Mouse (Mus musculus) olfactory bulb, adult 2 months (tissue): Measurements from ENCODE around the gene Chchd6. TPM values are rescaled to one million over a fixed set of nuclear protein-coding genes. Genes with fewer than 3 reads are reported as not detected.

Source experiments
- H3K27ac ChIP-seq: fragments of 200-500 bp; 2 replicates; pipeline ENCODE4 v1.5.1; 2012; ENCODE audit warnings: low read depth, low read length; ENCODE audit not compliant: insufficient read depth
- H3K4me1 ChIP-seq: fragments of 200-500 bp; 2 replicates; pipeline ENCODE4 v1.6.1; 2012; ENCODE audit warnings: low read length; ENCODE audit not compliant: control insufficient read depth, insufficient read depth
- H3K4me3 ChIP-seq: fragments of 200-500 bp; 2 replicates; pipeline ENCODE4 v1.5.1; 2012; ENCODE audit warnings: mild to moderate bottlenecking, low read depth, low read length, moderate library complexity; ENCODE audit not compliant: insufficient read depth
- CTCF ChIP-seq: fragments of 200-500 bp; IDR thresholded peaks from 2 replicates; pipeline ENCODE4 v1.5.1; 2012; ENCODE audit warnings: low read depth, mild to moderate bottlenecking, low read length, moderate library complexity; ENCODE audit not compliant: insufficient read depth
- POLR2A ChIP-seq: fragments of 200-500 bp; IDR thresholded peaks from 2 replicates; pipeline ENCODE4 v1.6.1; 2012; ENCODE audit warnings: mild to moderate bottlenecking, low read depth, low read length, moderate library complexity; ENCODE audit not compliant: insufficient read depth
- WGBS: fragments of 180-500 bp; shearing (Covaris S2); methylation state at CpG from one replicate; pipeline ENCODE4 v1.1.7; 2018; 5-methylcytosine and 5-hydroxymethylcytosine counted together
- polyA plus RNA-seq: library from polyadenylated mRNA; stranded (reverse); fragments of >200 nt; gene quantifications from 2 replicates; pipeline ENCODE4 v1.2.4, GENCODE M21; 2012; ENCODE audit warnings: low replicate concordance; ENCODE audit not compliant: missing spikeins, insufficient read depth, insufficient read length

Chchd6 gene
- polyA plus RNA-seq, 1 experiment, result not detected

- no peak overlapping the region for H3K27ac ChIP-seq
- WGBS, result 98% methylated on average over 2 of the region's 2 CpGs
- H3K4me1 ChIP-seq, result peaks cover 3% of the 10 kb centered on the region
- TF ChIP-seq CTCF (no peak), POLR2A (no peak)
- H3K4me3 ChIP-seq, result no peak overlapping the region
Observed at GRCm38 (mm10) chr6:89454437-89454836, 141.0 kb downstream of the Chchd6 start.

GRCm38 (mm10) chr6:89452976-89453674 is 142.3 kb downstream of the Chchd6 start:
- 31% methylated on average over 7 of the region's 7 CpGs for WGBS
- Histone ChIP-seq H3K27ac (peak overlapping the region; percentile 53; the same call in 1 of the 2 replicates), H3K4me3 (no peak overlapping the region), H3K4me1 (peaks cover 3% of the 10 kb centered on the region)
- TF ChIP-seq POLR2A, result no peak
- TF ChIP-seq CTCF, result no peak

- no peak overlapping the region for H3K27ac ChIP-seq
- TF ChIP-seq CTCF (no peak), POLR2A (no peak)
- H3K4me1 ChIP-seq, result peaks cover 3% of the 10 kb centered on the region
- 83% methylated on average over 6 of the region's 6 CpGs for WGBS
- H3K4me3 ChIP-seq, result no peak overlapping the region
Observed at GRCm38 (mm10) chr6:89452356-89452755, 143.1 kb downstream of the Chchd6 start.

GRCm38 (mm10) chr6:89448736-89449135 is 146.7 kb downstream of the Chchd6 start:
- 66% methylated on average over 3 of the region's 3 CpGs for WGBS
- Histone ChIP-seq H3K27ac (no peak overlapping the region), H3K4me3 (no peak overlapping the region), H3K4me1 (peaks cover 1% of the 10 kb centered on the region)
- TF ChIP-seq POLR2A (no peak), CTCF (no peak)

- TF ChIP-seq CTCF (no peak), POLR2A (no peak)
- H3K27ac ChIP-seq, result no peak overlapping the region
- 69% methylated on average over 4 of the region's 4 CpGs for WGBS
Observed at GRCm38 (mm10) chr6:89440671-89441070, 154.8 kb downstream of the Chchd6 start.

GRCm38 (mm10) chr6:89431920-89432482 is 163.5 kb downstream of the Chchd6 start:
- 92% methylated on average over 2 of the region's 2 CpGs for WGBS
- Histone ChIP-seq H3K4me3 (no peak overlapping the region), H3K27ac (no peak overlapping the region), H3K4me1 (no peaks in the 10 kb centered on the region)
- no peak for TF ChIP-seq CTCF

More at GRCm38 (mm10) chr6:89440671-89441070, 154.8 kb downstream of the Chchd6 start:
- no peak overlapping the region for H3K4me3 ChIP-seq
- H3K4me1 ChIP-seq, result no peaks in the 10 kb centered on the region

GRCm38 (mm10) chr6:89430749-89431148 is 164.7 kb downstream of the Chchd6 start:
- H3K27ac ChIP-seq, result no peak overlapping the region
- H3K4me3 ChIP-seq, result no peak overlapping the region
- no peaks in the 10 kb centered on the region for H3K4me1 ChIP-seq
- TF ChIP-seq POLR2A (no peak), CTCF (no peak)

GRCm38 (mm10) chr6:89428661-89429375 is 166.6 kb downstream of the Chchd6 start:
- Histone ChIP-seq H3K4me3 (no peak overlapping the region), H3K4me1 (no peaks in the 10 kb centered on the region), H3K27ac (no peak overlapping the region)
- TF ChIP-seq POLR2A (no peak), CTCF (no peak)
- WGBS, result 78% methylated on average over 2 of the region's 2 CpGs

GRCm38 (mm10) chr6:89424461-89424860 is 171.0 kb downstream of the Chchd6 start:
- H3K27ac ChIP-seq, result no peak overlapping the region
- 94% methylated on average over 1 of the region's 1 CpGs for WGBS
- no peaks in the 10 kb centered on the region for H3K4me1 ChIP-seq
- no peak overlapping the region for H3K4me3 ChIP-seq
- TF ChIP-seq POLR2A (no peak), CTCF (no peak)
